Mouse (Mus musculus) neural tube, embryonic 10.5 days (tissue): ENCODE data around the gene Gm49325.

ENCODE experiments used
- DNase-seq: peaks from one replicate; pipeline ENCODE4 v3.0.0-alpha.2; 2017; ENCODE audit warnings: low spot score; ENCODE audit errors: extremely low spot score

Gene Gm49325

GRCm38 (mm10) chr10:77605908-77606826 lies at the start of gene Gm49325, which contains the start of gene Sumo3:
Gene Gm49325, plus strand, starts transcription at chr10:77606197.
Gene Sumo3, plus strand, starts transcription at chr10:77606097.
- peak; percentile 94 for DNase-seq

- DNase-seq, result no peak
Observed at GRCm38 (mm10) chr10:77556631-77557030, 49.4 kb upstream of the Gm49325 start.

- no peak for DNase-seq
Observed at GRCm38 (mm10) chr10:77557641-77558040, 48.4 kb upstream of the Gm49325 start.

- no peak for DNase-seq
Observed at GRCm38 (mm10) chr10:77560090-77560489, 45.9 kb upstream of the Gm49325 start.

GRCm38 (mm10) chr10:77560830-77561229 lies 45.2 kb upstream of the Gm49325 start:
- no peak for DNase-seq

GRCm38 (mm10) chr10:77561508-77561907 lies 44.5 kb upstream of the Gm49325 start:
- no peak for DNase-seq

- DNase-seq, result no peak
Observed at GRCm38 (mm10) chr10:77565005-77565404, 41.0 kb upstream of the Gm49325 start.

GRCm38 (mm10) chr10:77566651-77567050 lies 39.3 kb upstream of the Gm49325 start:
- DNase-seq, result peak; percentile 78

GRCm38 (mm10) chr10:77569481-77569880 lies 36.5 kb upstream of the Gm49325 start:
- DNase-seq, result no peak

- DNase-seq, result no peak
Observed at GRCm38 (mm10) chr10:77569973-77570658, 35.9 kb upstream of the Gm49325 start.

GRCm38 (mm10) chr10:77572225-77572624 lies 33.8 kb upstream of the Gm49325 start:
- no peak for DNase-seq

GRCm38 (mm10) chr10:77573162-77573561 lies 32.8 kb upstream of the Gm49325 start:
- no peak for DNase-seq

GRCm38 (mm10) chr10:77580027-77580920 lies 25.7 kb upstream of the Gm49325 start:
- DNase-seq, result no peak

- no peak for DNase-seq
Observed at GRCm38 (mm10) chr10:77581023-77581407, 25.0 kb upstream of the Gm49325 start.

GRCm38 (mm10) chr10:77581408-77582284 lies 24.4 kb upstream of the Gm49325 start, which contains the start of gene Pttg1ip:
Gene Pttg1ip, plus strand, starts transcription at chr10:77581720.
- peak; percentile 88 for DNase-seq

- no peak for DNase-seq
Observed at GRCm38 (mm10) chr10:77582285-77582618, 23.7 kb upstream of the Gm49325 start.

GRCm38 (mm10) chr10:77583795-77584422 lies 22.1 kb upstream of the Gm49325 start:
- DNase-seq, result no peak

- DNase-seq, result no peak
Observed at GRCm38 (mm10) chr10:77586637-77587036, 19.4 kb upstream of the Gm49325 start.

- no peak for DNase-seq
Observed at GRCm38 (mm10) chr10:77587091-77587775, 18.8 kb upstream of the Gm49325 start.
